Mouse (Mus musculus) heart, embryonic 13.5 days (tissue): ENCODE measurements at regions not wholly inside any gene's neighbourhood (a gene's known extent, or its start where the extent isn't known, plus 50 kb on each side); places are given as distances from the start of the nearest gene placed in this dataset.

ENCODE experiments used
- ATAC-seq: fragments of 200-750 bp; cut with Nextera tagmentation; 2 replicates; pipeline ENCODE4 v1.8.0; 2017; ENCODE audit warnings: moderate TSS enrichment; ENCODE audit not compliant: insufficient number of reproducible peaks, low FRiP score, low TSS enrichment; ENCODE audit errors: extremely low read depth
- H3K27ac ChIP-seq: fragments of 300-500 bp; sonication (generic); replicated peaks from 2 replicates; pipeline ENCODE4 v1.5.1; 2015; ENCODE audit warnings: moderate library complexity, mild to moderate bottlenecking, inconsistent platforms
- H3K27me3 ChIP-seq: fragments of 300-500 bp; sonication (generic); replicated peaks from 2 replicates; pipeline ENCODE4 v1.6.1; 2015; ENCODE audit warnings: mild to moderate bottlenecking, inconsistent platforms
- H3K36me3 ChIP-seq: fragments of 300-500 bp; sonication (generic); 2 replicates; pipeline ENCODE4 v1.6.1; 2015; ENCODE audit warnings: mild to moderate bottlenecking, inconsistent platforms
- H3K4me1 ChIP-seq: fragments of 300-500 bp; sonication (generic); 2 replicates; pipeline ENCODE4 v1.6.1; 2015; ENCODE audit warnings: inconsistent platforms
- H3K4me2 ChIP-seq: fragments of 300-500 bp; sonication (generic); 2 replicates; pipeline ENCODE4 v1.6.1; 2015; ENCODE audit warnings: inconsistent platforms, mild to moderate bottlenecking, moderate library complexity
- H3K4me3 ChIP-seq: fragments of 300-500 bp; sonication (generic); 2 replicates; pipeline ENCODE4 v1.5.1; 2015; ENCODE audit warnings: moderate library complexity, mild to moderate bottlenecking, inconsistent platforms
- H3K9ac ChIP-seq: fragments of 300-500 bp; sonication (generic); 2 replicates; pipeline ENCODE4 v1.6.1; 2015; ENCODE audit warnings: inconsistent platforms, mild to moderate bottlenecking, moderate library complexity
- H3K9me3 ChIP-seq: fragments of 300-500 bp; sonication (generic); 2 replicates; pipeline ENCODE4 v1.6.1; 2016; ENCODE audit warnings: inconsistent platforms
- WGBS: fragments of 180-500 bp; shearing (Covaris S2); methylation state at CpG from one replicate; pipeline ENCODE4 v1.1.7; 2015; ENCODE audit warnings: mixed read lengths; 5-methylcytosine and 5-hydroxymethylcytosine counted together

- Histone ChIP-seq H3K27ac (no peak overlapping the region), H3K9ac (no peak overlapping the region), H3K36me3 (no peaks in the 10 kb centered on the region), H3K27me3 (peaks cover 39% of the 10 kb centered on the region), H3K4me1 (peaks cover 5% of the 10 kb centered on the region; the same call in 1 of the 2 replicates), H3K4me2 (no peak overlapping the region), H3K4me3 (no peak overlapping the region), H3K9me3 (no peaks in the 10 kb centered on the region)
- 83% methylated on average over 12 of the region's 12 CpGs for WGBS
- no peak for ATAC-seq
Measured at GRCm38 (mm10) chr12:106376783-106377182, 366.8 kb downstream of the Vrk1 start.

GRCm38 (mm10) chr12:106377281-106377680 lies 367.3 kb downstream of the Vrk1 start:
- H3K36me3 ChIP-seq, result no peaks in the 10 kb centered on the region
- no peaks in the 10 kb centered on the region for H3K9me3 ChIP-seq
- H3K9ac ChIP-seq, result no peak overlapping the region
- no peak overlapping the region for H3K4me3 ChIP-seq
- ATAC-seq, result no peak
- no peak overlapping the region for H3K27ac ChIP-seq
- WGBS, result 88% methylated on average over 1 of the region's 1 CpGs
- no peak overlapping the region for H3K4me2 ChIP-seq
- peaks cover 5% of the 10 kb centered on the region; the same call in 1 of the 2 replicates for H3K4me1 ChIP-seq
- peaks cover 40% of the 10 kb centered on the region for H3K27me3 ChIP-seq

GRCm38 (mm10) chr12:106377761-106378160 lies 367.7 kb downstream of the Vrk1 start:
- Histone ChIP-seq H3K27me3 (peaks cover 40% of the 10 kb centered on the region), H3K4me3 (no peak overlapping the region), H3K4me2 (no peak overlapping the region), H3K36me3 (no peaks in the 10 kb centered on the region), H3K27ac (no peak overlapping the region), H3K4me1 (peaks cover 5% of the 10 kb centered on the region; the same call in 1 of the 2 replicates), H3K9me3 (no peaks in the 10 kb centered on the region), H3K9ac (no peak overlapping the region)
- no peak for ATAC-seq
- 80% methylated on average over 5 of the region's 5 CpGs for WGBS

GRCm38 (mm10) chr12:106378303-106379075 lies 368.5 kb downstream of the Vrk1 start:
- peaks cover 5% of the 10 kb centered on the region; the same call in 1 of the 2 replicates for H3K4me1 ChIP-seq
- H3K36me3 ChIP-seq, result no peaks in the 10 kb centered on the region
- H3K4me3 ChIP-seq, result peak overlapping the region; percentile 43
- H3K9me3 ChIP-seq, result no peaks in the 10 kb centered on the region
- H3K27ac ChIP-seq, result no peak overlapping the region
- peaks cover 40% of the 10 kb centered on the region for H3K27me3 ChIP-seq
- peak overlapping the region; percentile 33 for H3K9ac ChIP-seq
- H3K4me2 ChIP-seq, result peak overlapping the region; percentile 69
- 26% methylated on average over 19 of the region's 19 CpGs for WGBS
- ATAC-seq, result no peak

- 4% methylated on average over 14 of the region's 14 CpGs for WGBS
- ATAC-seq, result no peak
- H3K9me3 ChIP-seq, result no peaks in the 10 kb centered on the region
- H3K4me3 ChIP-seq, result peak overlapping the region; percentile 43
- peak overlapping the region; percentile 33 for H3K9ac ChIP-seq
- H3K36me3 ChIP-seq, result no peaks in the 10 kb centered on the region
- no peak overlapping the region for H3K27ac ChIP-seq
- H3K27me3 ChIP-seq, result peaks cover 40% of the 10 kb centered on the region
- H3K4me2 ChIP-seq, result peak overlapping the region; percentile 69
- peaks cover 5% of the 10 kb centered on the region; the same call in 1 of the 2 replicates for H3K4me1 ChIP-seq
Measured at GRCm38 (mm10) chr12:106379151-106379594, 369.1 kb downstream of the Vrk1 start.

GRCm38 (mm10) chr12:106379779-106380178 lies 369.8 kb downstream of the Vrk1 start:
- WGBS, result 64% methylated on average over 14 of the region's 14 CpGs
- H3K4me3 ChIP-seq, result no peak overlapping the region
- no peak for ATAC-seq

GRCm38 (mm10) chr12:106381821-106382220 lies 371.8 kb downstream of the Vrk1 start:
- Histone ChIP-seq H3K27me3 (peaks cover 26% of the 10 kb centered on the region), H3K4me1 (peaks cover 5% of the 10 kb centered on the region; the same call in 1 of the 2 replicates), H3K4me3 (no peak overlapping the region), H3K4me2 (no peak overlapping the region), H3K9ac (no peak overlapping the region), H3K27ac (no peak overlapping the region), H3K36me3 (no peaks in the 10 kb centered on the region), H3K9me3 (no peaks in the 10 kb centered on the region)
- no peak for ATAC-seq
- 76% methylated on average over 15 of the region's 15 CpGs for WGBS

More at GRCm38 (mm10) chr12:106379779-106380178, 369.8 kb downstream of the Vrk1 start:
- H3K36me3 ChIP-seq, result no peaks in the 10 kb centered on the region
- no peak overlapping the region for H3K9ac ChIP-seq
- H3K27ac ChIP-seq, result no peak overlapping the region
- no peak overlapping the region for H3K4me2 ChIP-seq
- peaks cover 5% of the 10 kb centered on the region; the same call in 1 of the 2 replicates for H3K4me1 ChIP-seq
- peaks cover 40% of the 10 kb centered on the region for H3K27me3 ChIP-seq
- no peaks in the 10 kb centered on the region for H3K9me3 ChIP-seq

GRCm38 (mm10) chr12:106389214-106389613 lies 379.2 kb downstream of the Vrk1 start:
- no peaks in the 10 kb centered on the region for H3K36me3 ChIP-seq
- H3K4me3 ChIP-seq, result no peak overlapping the region
- no peak overlapping the region for H3K9ac ChIP-seq
- ATAC-seq, result no peak
- no peak overlapping the region for H3K4me2 ChIP-seq
- H3K27ac ChIP-seq, result no peak overlapping the region
- H3K27me3 ChIP-seq, result no peaks in the 10 kb centered on the region; the same call in 1 of the 2 replicates
- WGBS, result 81% methylated on average over 11 of the region's 11 CpGs
- no peaks in the 10 kb centered on the region for H3K9me3 ChIP-seq
- no peaks in the 10 kb centered on the region for H3K4me1 ChIP-seq

GRCm38 (mm10) chr12:106392316-106392715 lies 382.3 kb downstream of the Vrk1 start:
- no peak for ATAC-seq
- no peaks in the 10 kb centered on the region; the same call in 1 of the 2 replicates for H3K27me3 ChIP-seq
- no peak overlapping the region for H3K27ac ChIP-seq
- H3K9me3 ChIP-seq, result no peaks in the 10 kb centered on the region
- H3K36me3 ChIP-seq, result no peaks in the 10 kb centered on the region
- no peaks in the 10 kb centered on the region for H3K4me1 ChIP-seq
- no peak overlapping the region for H3K4me2 ChIP-seq
- no peak overlapping the region for H3K9ac ChIP-seq
- no peak overlapping the region for H3K4me3 ChIP-seq
- 68% methylated on average over 2 of the region's 2 CpGs for WGBS

- WGBS, result 79% methylated on average over 17 of the region's 17 CpGs
- no peak overlapping the region for H3K4me3 ChIP-seq
- H3K36me3 ChIP-seq, result no peaks in the 10 kb centered on the region
- H3K4me1 ChIP-seq, result no peaks in the 10 kb centered on the region
- H3K27ac ChIP-seq, result no peak overlapping the region
- no peak for ATAC-seq
- no peak overlapping the region for H3K9ac ChIP-seq
- H3K4me2 ChIP-seq, result no peak overlapping the region
- no peaks in the 10 kb centered on the region for H3K9me3 ChIP-seq
- no peaks in the 10 kb centered on the region for H3K27me3 ChIP-seq
Measured at GRCm38 (mm10) chr12:106399085-106399484, 389.1 kb downstream of the Vrk1 start.

GRCm38 (mm10) chr12:106411075-106411474 lies 401.0 kb downstream of the Vrk1 start:
- H3K9ac ChIP-seq, result no peak overlapping the region
- 82% methylated on average over 7 of the region's 7 CpGs for WGBS
- H3K4me1 ChIP-seq, result no peaks in the 10 kb centered on the region
- H3K9me3 ChIP-seq, result peaks cover 8% of the 10 kb centered on the region
- no peaks in the 10 kb centered on the region for H3K36me3 ChIP-seq
- no peaks in the 10 kb centered on the region for H3K27me3 ChIP-seq
- H3K4me3 ChIP-seq, result no peak overlapping the region
- H3K4me2 ChIP-seq, result no peak overlapping the region
- ATAC-seq, result no peak
- H3K27ac ChIP-seq, result no peak overlapping the region

- Histone ChIP-seq H3K36me3 (no peaks in the 10 kb centered on the region), H3K27me3 (no peaks in the 10 kb centered on the region), H3K4me1 (no peaks in the 10 kb centered on the region), H3K4me3 (no peak overlapping the region), H3K9me3 (no peaks in the 10 kb centered on the region), H3K9ac (no peak overlapping the region), H3K4me2 (no peak overlapping the region), H3K27ac (no peak overlapping the region)
- WGBS, result 68% methylated on average over 4 of the region's 4 CpGs
- ATAC-seq, result no peak
Measured at GRCm38 (mm10) chr12:106426631-106427030, 416.6 kb downstream of the Vrk1 start.
